Mouse (Mus musculus) brain, embryonic 14.5 days (tissue): ENCODE data around the gene Tcerg1l.

Source experiments
- CTCF ChIP-seq: fragments of 200-500 bp; IDR thresholded peaks from 2 replicates; pipeline ENCODE4 v1.5.1; 2012; ENCODE audit warnings: inconsistent platforms, mild to moderate bottlenecking, moderate library complexity, borderline replicate concordance; ENCODE audit not compliant: insufficient read depth, insufficient read length; ENCODE audit errors: extremely low read depth
- POLR2A ChIP-seq: fragments of 200-500 bp; IDR thresholded peaks from 2 replicates; pipeline ENCODE4 v1.6.1; 2012; ENCODE audit warnings: mild to moderate bottlenecking, inconsistent platforms, borderline replicate concordance; ENCODE audit not compliant: poor library complexity, insufficient read depth, insufficient read length, severe bottlenecking; ENCODE audit errors: extremely low read depth

DNA sequence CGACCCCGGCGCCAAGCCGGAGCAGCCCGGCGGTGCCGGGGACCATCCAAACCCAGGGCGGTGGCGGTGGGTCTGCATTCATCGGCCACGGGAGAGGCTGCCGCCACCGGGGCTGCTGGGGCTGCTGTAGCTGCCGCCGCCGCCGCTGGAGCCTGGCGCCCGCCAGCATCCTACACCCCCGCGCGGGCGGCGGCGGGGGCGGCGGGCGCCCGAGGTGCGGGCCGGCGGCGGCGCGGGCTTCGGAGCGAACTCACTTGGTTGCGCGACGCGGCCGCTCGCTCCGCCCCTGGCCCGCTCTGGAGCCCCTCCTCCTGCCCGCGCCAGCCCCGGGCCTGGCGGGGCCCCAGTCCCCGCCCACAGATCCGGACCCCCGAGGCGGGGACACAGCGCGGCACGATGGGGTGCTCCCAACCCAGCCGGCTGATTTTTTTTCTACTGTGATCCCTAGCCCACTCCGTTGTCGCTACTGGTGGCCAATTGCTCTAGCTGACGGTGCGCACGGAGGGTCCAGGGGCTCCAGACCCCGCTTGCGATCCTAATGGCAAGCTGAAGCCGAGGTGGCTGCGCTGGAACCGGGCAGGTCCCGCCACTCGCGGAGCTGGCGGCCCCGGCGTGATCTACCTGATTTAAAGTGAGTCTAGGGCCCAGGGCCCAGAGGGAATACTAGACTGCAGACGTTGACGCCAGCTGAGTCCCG is at the start of gene Tcerg1l:
- TF ChIP-seq POLR2A, result no peak
- TF ChIP-seq CTCF, result no peak
